Mouse (Mus musculus): Measurements from ENCODE around the gene Arid3a.

Gene Arid3a

DNA sequence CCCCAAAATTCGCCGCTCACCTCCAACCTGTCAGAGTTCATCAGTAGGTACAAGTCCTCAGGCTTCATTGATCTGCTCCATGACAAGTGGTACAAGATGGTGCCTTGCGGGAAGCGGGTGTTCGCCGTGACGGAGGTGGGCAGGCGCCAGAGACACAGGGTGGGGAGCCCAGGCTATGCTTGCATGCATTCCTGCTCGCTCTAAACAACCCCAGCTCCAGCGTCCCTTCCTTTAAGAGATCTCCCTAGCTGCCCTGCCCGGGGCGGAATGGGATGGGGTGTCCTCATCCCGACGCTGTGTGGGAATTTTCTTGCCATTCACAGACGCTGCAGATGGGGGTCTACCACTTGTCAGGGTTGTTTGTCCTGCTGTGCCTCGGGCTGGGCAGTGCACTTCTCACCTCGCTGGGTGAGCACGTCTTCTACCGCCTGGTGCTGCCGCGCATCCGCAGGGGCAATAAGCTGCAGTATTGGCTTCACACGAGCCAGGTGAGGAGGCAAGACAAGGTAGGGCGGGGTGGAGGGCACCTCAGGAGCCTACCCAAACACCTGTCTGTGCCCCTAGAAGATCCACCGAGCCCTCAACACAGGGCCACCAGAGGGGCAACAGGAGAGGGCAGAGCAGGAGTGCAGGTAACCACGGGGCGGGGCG lies 49.4 kb downstream of the Arid3a start:
- no peak for DNase-seq (ENCODE audit: low read depth, low spot score)

DNA sequence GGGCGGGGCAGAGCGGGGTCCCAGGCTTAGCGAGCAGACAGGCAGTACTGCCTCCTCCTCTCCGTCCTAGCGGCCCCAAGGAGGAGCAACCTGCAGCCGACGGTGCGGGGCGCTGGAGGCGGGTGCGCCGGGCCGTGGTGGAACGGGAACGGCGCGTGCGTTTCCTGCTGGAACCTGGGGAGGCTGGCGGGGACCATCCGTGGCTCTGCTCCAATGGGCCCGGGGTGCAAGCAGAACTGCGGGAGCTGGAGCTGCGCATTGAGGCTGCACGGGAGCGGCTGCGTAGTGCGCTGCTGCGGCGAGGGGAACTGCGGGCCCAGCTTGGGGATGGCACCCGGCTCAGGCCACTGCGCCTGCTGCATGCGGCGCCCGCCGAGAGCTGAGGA lies 49.9 kb downstream of the Arid3a start:
- no peak for DNase-seq (ENCODE audit: low read depth, low spot score)

DNA sequence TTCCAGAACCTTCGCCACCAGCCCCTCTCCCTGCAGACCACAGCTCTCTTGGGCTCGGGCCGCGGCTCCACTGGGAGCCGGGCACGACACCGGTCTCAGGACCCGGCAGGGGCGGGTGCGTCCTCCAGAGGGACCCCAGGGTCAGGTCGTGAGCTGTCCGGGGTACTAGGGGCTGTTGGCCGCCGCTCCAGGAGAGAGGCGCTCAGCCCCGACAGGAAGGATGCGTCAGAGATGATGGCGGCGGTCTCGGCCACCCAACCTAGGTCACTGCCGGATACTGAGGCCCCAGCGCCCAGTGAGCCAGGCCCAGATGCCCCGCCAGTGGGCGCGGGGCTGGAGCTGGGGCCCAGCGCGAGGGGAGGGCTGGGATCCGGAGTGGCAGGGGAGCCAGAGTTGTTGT lies 50.5 kb downstream of the Arid3a start:
- DNase-seq (ENCODE audit: low read depth, low spot score) = no peak

DNA sequence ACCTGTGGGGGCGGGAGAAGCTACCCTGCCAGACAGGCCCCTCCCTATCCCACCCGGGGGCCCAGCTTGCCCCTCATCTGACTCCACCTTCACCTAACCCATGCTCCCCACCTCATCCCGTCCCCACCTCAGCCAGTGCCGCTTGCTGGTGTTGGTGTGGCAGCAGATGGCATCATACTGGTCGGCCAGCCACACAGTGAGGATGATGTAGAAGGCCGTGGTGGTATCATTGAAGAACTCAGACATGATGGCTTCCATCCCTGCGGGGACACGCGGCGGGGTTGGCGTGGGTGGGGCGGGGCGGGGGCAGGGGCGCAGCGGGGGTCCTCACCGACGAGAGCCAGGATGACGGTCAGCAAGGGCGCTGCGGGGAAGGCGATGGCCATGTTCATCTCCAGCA lies 51.2 kb downstream of the Arid3a start:
- DNase-seq (ENCODE audit: low read depth, low spot score) = no peak

DNA sequence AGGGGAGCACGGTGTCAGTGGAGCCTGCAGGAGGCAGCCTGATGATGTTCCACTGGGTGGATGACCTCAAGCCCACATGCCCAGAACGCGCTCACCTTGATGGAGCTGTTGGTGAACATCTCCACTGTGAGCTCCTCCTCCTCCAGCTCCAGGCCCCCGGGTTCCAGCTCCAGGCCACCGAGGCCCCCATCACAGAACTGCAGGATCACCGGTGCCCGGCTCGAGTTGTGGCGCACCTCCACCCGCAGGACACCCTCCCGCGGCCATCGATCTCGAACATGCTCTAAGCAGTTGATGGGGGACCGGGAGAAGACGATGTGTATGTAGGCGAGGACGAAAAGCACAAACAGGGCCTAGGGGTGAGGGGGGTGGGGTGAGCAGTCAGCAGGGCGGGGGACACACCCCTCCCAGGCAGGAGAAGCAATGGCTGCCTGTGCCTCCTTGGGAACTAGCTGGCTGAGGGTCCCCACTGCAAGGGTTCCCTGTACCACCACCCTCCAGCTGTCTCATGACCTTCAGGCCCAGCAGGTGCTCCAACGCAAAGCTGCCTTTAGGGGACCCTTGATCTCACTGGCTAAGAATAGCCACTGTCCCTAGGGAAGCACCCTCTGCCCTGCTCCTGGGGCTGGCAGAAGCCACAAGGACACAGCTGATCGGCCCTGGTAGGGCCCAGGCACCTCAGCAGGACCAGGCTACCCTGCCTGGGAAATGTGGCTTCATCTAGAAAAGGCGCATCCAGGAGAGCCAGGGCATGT lies 52.7 kb downstream of the Arid3a start:
- DNase-seq (ENCODE audit: low read depth, low spot score) = no peak

DNA sequence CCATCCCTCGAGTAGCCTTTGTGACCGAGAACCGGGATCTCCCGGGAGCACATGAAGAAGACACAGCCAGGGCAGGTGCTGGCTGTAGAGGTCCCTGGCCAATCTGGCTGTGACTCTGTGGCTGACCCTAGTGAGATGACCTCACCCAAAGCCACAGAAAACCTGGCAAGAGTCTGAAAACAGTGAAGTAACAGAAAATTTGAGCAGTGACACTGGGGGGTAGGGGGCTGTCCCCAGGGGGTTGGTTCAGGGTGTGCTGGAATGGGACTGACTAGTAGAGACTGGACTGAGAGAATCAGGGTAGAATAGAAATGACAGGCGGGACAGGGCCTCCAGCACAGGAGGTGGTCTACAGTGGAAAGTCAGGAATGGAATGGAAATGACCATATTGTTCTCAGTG lies 56.4 kb downstream of the Arid3a start:
- no peak for DNase-seq (ENCODE audit: low read depth, low spot score)

DNA sequence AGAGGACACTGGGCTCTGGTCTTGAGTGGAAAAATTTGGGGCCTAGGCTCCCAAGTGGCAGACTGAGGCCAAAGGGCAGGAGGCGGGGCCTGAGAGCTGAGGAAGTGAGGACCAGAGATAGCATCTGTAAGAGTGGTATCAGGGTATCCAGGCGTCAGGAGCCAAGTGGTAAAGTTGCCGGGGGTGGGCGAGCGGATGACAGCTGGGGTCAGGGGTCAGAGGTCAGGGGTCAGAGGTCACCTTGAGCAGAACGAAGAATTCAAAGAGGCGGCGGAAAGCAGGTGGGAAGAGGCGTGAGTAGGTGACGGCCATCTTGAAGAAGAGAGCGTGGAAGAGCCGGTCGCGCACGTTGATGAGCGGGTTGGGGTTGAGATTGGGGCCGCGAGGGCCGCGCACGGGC lies 56.8 kb downstream of the Arid3a start:
- DNase-seq (ENCODE audit: low read depth, low spot score) = peak; percentile 68

DNA sequence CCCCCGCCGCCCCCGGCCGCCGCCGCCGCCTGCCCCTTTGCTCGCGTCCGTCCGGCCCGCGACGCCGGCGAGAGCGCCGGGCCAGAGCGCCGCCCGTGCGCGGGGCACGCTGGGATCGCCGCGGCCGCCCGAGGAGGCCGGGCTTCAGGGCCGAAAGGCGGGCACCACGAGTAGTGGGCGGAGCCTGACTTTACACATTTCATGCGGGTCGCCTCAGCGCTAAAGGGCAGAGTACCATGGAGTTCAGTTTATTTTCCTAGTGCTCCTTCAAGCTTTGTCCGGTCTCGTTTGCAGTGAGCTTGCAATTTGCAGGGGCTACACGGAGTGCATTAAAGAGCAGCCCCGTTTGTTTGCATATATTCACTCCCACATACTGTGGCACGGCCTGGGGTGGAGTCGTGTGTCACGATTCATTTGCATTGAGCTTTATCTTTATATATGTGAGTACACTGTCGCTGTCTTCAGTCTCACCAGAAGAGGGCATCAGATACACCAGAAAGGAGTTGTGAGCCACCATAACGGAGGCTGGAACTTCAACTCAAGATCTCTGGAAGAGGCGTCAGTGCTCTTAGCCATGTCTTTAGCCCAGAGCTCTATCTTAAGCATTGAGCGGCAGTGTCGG lies 57.5 kb downstream of the Arid3a start, which contains the start of gene Tmem259:
TSS of gene Tmem259 (minus strand) at position 136 of the 622 bp plus-strand sequence.
- DNase-seq (ENCODE audit: low read depth, low spot score) = peak; percentile 88

DNA sequence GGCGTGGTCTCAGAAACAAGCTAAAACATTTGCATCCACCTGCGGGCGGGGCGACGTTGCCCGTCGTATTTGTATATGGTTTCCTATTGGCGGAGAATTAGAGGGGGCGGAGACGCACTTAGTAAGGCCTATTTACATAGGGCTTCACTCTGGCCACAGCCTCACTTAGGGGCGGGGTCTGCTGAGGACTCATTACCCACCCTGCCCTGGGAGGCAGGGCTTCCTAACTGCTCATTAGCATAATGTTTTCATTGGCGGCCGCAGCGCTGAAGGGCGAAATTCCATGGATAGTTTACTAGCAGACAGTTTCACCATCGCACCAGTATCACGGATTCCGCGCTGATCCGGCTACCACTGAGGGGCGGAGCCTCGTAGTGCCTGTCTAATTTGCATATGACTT lies 58.0 kb downstream of the Arid3a start:
- peak; percentile 98 for DNase-seq (ENCODE audit: low read depth, low spot score)

DNA sequence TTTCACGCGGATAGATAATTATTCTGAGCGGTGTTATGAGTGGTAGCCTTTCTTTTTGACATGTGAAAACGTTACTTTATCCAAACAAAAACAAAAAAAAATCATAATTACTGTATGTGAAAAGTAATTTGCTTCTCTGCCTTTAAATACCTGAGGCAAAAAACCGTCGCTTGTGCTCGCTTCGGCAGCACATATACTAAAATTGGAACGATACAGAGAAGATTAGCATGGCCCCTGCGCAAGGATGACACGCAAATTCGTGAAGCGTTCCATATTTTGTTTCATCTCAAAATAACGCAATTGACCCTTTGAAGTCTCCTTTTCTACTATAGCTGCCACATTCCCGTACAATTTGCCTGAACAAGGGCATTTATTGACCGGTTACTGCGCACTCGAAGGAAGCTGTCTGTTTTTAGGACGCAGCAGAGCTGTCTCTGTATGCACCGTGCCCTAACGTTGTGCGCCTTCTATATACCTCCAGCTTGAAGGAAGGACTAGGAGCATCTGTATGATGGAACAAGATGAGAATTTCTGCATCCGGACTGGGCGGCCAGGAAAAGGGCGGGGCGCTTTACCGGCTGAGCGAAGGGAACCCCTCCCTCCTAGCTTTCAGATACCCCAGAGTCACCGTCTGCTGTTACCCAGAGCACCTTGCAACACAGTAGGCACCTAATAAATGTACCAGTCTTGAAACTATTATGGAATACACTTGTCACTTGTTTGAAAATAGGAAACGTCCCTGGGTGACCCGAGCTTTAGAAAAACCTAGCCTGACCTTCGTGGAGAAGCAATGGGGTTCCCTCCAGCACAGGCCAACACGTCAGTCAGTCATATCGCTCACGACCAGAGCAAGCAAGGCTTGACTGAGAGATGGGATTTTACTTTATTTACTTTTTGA lies 58.7 kb downstream of the Arid3a start:
- peak; percentile 54 for DNase-seq (ENCODE audit: low read depth, low spot score)

DNA sequence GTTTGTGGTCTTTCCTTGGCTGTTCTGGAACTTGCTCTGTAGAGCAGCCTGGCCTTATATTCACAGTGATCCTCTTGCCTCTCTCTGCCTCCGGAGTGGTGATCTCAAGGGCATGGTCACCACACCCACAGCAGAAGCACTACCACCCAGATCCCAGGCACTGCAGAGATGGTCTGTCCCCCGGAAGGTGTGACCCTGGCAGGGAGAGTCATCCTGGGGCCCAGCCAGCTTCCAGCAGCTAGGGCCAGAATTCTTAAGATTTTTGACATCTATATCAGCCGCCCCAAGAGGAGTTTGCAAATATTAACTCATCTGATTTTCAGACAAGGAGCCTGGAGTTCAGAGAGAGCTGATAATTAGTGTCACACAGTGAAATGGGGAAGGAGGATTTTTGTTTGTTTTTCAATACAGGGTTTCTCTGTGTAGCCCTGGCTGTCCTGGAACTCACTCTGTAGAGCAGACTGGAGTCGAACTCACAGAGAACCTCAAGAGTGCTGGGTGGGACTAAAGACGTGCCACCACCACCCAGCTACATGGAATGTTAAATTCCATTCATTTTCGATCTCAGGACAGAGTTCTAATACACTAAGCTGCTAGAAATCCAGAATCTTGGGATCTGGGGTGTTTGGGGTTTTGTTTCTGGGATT lies 59.5 kb downstream of the Arid3a start:
- DNase-seq (ENCODE audit: low read depth, low spot score) = no peak

DNA sequence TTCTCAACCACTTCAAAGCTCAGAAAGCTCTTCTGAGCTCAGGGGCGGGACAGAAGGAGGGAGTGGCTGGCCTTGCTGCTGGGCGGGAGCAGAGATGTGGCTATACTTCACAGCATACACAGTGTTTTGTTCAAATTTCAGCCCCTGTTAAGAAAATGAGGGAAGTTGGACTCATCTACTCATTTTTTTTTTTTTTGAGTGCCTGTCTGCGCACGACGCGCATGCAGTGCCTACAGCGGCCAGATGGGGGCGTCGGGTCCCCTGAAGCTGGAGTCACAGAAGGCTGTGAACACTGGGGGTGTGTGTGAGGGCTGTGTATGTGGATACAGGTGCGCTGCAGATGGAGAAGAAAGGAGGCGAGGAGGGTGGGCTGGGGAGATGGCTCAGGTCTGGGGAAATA lies 60.1 kb downstream of the Arid3a start:
- peak; percentile 91 for DNase-seq (ENCODE audit: low read depth, low spot score)

DNA sequence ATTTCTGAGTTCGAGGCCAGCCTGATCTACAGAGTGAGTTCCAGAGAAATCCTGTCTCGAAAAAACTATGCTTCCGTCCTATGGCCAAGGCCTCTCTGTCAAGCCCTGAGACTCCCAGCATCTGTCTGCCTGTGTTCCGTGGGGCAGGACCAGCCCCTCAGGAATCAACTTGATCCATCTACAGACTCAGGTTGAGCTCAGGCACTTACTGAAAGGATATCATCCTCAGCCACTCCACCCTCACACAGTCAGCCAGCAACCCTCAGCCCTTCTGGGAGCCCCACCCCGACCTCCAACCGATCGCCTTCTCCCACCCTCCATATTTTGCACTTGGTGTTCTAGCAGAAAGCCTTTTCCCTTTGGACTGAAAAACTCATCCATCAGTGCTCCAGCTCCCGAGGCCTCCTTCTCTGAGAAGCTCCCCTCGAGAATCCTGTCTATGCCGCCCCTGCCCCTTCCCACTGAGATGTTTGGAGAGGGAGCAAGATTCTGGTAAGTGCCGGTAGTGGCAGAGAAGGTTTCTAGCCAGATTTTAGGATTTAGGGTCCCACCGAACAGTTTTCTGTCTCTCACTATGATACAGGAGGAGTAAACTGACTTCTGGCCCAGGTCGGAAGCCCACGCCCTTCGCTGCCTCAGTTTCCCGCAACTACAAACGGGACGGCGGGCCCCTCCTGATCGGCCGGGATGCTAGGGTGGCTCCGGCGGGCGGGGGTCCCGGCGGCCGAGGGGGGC lies 61.1 kb downstream of the Arid3a start:
- no peak for DNase-seq (ENCODE audit: low read depth, low spot score)

DNA sequence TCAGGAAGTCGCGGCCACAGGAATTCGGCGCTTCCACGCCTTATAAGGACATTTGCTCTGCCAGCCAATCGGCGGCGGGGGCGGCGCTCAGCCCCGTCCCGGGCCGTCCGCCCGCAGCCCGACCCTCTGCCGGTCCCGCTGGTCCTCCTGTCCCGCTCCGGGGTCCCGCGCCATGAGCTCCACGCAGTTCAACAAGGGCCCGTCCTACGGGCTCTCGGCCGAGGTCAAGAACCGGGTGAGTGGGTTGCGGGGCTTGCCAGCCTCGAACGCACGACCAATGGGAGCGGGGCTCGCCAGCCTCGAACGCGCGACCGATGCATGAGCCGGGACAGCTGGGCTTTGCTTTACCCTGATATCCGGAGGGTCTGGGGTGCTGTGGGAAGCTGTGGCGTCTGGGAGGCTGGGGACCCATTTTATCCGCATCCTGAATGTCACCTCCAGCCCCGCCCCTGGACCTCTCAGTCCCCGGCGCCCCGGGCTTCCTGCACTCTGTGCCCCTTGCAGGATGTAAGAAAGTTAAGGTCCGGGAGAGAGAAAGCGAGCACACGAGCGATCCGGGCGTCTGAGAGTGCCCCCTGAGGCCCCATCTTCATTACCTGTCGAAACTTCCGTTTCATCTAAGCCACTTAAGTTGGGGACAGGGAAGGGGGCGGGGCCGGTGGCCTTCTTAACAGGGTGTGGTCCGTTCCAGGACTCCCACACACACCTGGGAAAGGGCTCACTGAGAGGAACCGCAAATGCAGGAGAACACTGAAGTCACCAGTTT lies 61.8 kb downstream of the Arid3a start, which contains the start of gene Cnn2:
TSS of gene Cnn2 (plus strand) at position 79 of the 766 bp plus-strand sequence.
- DNase-seq (ENCODE audit: low read depth, low spot score) = peak; percentile 43

DNA sequence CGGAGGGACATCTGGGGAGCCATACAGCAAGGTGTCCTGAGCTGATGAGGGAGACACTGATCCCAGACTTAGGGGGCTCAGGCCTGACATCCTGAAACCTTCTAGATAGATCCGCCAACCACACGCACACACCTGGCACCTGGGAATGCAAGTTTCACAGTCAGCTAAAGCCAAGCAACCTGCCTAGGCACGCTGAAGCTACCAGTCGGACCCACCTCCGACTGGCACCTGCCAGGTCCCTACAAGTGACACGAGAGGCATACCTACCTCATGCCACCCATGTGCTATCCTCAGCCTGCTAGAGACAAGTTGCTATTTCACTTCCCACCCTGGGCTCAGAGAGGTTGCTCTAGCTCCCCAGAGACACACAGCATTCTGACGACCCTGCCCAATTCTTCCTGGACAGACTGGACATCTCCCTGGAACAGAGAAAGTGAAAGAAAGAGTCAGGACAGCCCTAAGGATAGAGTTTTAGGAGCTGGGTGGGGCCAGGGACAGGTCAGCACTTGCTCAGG lies 62.5 kb downstream of the Arid3a start:
- DNase-seq (ENCODE audit: low read depth, low spot score) = no peak

DNA sequence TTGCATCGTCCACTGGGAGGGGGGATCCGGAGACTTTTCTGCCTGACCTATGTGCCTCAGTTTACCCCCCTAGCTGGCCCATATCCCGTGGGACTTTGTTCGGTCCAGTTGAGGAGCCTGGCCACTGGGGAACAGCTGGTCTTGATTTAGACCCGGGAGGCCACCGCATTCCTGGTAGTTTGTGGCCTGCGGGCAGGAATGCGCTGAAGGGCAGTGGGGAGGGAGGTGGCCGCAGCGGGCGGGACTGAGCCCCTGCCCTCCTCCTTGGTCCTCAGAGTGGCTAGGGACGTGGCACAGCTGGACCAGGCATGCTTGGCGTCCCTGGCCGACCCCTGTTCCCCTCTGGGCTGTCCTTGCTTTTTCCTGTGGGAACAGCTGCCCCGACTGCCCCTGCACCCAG lies 63.0 kb downstream of the Arid3a start:
- DNase-seq (ENCODE audit: low read depth, low spot score) = peak; percentile 80

DNA sequence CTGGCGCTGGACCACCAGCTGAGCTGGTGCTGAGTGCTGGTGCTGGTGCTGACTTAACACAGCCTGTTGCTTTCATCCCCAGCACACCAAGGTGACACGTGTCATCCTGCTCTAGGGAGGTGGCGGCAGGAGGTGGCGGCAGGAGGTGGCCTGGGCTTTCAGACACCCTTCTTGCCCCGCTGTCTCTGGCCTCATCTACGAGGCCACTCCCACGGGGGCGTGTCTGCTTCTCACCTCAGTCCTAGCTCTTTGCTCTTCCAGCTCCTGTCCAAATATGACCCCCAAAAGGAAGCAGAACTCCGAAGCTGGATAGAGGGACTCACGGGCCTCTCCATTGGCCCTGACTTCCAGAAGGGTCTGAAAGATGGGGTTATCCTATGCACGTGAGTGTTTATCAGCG lies 64.3 kb downstream of the Arid3a start:
- DNase-seq (ENCODE audit: low read depth, low spot score) = no peak

DNA sequence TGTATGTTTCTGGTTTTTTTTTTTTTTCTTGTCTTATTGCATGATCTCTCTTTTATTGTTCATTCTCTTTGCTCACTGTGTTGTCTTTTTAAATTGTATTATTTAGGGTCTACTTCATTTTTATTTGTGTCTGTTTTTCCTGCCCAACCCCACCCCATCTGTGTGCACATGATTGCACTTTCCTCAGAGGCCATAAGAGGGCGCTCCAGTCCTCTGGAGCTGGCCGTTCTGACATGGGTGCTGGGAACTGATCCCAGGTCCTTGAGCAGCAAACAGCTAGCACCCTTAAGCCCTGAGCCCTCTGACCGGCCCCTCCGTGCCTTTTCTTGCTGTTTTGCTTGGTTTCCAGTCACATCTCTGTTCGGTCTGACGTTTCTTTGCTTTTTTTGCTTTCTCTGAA lies 64.7 kb downstream of the Arid3a start:
- no peak for DNase-seq (ENCODE audit: low read depth, low spot score)

DNA sequence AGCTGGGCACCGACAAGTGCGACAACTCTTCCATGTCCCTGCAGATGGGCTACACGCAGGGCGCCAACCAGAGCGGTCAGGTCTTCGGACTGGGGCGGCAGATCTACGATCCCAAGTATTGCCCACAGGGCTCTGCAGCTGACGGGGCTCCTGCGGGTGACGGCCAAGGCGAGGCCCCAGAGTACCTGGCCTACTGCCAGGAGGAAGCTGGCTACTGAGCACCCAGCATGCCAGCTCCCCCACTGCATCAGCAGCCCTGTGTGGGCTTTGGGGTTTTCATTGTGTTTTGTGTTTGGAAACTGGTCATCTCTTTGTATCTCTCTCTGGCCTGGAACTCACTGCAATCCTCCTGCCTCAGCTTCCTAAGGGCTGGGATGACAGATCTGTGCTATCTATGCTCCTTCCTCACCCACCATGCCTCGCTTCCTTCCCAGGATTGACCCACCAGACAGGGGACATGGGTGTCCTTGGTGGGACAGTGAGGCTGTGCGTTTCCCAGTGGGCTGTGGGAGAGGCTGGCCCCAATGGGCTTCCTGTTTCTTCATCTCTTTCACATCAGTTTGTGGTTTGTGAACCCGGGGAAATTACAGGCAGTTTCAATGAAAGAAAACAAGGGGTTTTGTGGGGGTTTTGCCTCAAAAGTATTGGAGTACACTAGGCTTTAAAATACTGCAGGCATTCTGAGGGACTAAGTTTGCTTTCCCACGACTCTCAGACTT lies 67.7 kb downstream of the Arid3a start:
- no peak for DNase-seq (ENCODE audit: low read depth, low spot score)
